Mouse (Mus musculus): ENCODE measurements around the gene Hist1h3c.
"Not testable (repeated sequence)": the region's sequence is repeated elsewhere in the genome, so short reads cannot be mapped to it uniquely, and the experiment has no call there.

Gene Hist1h3c

DNA sequence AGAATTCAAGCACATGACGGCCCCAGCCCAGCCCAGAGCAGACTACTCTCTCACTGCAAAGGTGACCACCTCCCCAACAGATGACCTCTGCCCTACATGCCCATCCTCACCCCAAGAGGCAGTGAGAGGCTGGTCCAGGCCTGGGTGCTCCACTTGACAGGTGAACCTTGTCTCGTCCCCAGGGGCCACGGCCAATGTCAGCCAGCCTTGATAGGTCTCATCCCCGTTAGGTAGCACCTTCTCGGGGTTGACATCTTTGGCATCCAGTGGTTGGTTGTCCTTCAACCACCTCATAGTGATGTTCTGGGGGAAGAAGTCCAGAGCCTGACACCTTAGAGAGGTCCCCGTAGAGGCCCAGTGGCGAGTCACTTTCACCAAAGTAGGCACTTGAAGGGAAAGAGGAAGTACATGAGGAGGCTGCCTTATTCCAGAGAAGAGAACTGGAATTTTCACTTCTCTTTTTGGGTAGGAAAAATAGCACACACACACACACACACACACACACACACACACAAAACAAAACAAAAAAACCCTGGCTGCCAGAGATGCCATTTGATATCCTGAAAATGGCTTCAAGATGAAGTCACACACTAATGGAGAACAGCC lies 39.5 kb downstream of the Hist1h3c start:
- DNase-seq (ENCODE audit: low read depth, low spot score) = no peak

DNA sequence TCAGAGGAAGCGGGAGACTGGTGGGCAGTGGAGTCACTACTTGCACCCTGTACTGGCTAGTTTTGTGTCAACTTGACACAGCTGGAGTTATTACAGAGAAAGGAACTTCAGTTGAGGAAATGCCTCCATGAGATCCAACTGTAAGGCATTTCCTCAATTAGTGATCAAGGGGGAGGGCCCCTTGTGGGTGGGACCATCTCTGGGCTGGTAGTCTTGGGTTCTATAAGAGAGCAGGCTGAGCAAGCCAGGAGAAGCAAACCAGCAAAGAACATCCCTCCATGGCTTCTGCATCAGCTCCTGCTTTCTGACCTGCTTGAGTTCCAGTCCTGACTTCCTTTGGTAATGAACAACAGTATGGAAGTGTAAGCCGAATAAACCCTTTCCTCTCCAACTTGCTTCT lies 42.6 kb downstream of the Hist1h3c start:
- DNase-seq (ENCODE audit: low read depth, low spot score) = not testable (repeated sequence)

DNA sequence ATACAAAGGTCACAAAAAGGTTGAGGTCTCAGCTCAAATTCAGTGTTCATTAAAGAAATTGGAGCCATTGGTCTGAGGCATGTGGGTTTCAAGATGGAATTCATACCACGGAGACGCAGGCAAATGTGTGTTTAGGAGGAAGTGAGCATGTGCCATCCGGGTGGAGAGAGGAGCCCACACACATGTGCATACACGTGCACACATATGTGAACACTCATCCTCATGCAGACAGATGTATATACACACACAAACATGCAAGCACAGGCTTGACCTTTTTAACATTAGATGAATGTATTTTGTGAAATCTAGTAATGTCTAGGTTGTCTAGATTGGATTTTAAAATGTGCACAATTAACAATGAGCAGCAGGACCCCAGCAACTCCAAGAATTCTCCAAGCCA lies 43.2 kb downstream of the Hist1h3c start:
- no peak for DNase-seq (ENCODE audit: low read depth, low spot score)

DNA sequence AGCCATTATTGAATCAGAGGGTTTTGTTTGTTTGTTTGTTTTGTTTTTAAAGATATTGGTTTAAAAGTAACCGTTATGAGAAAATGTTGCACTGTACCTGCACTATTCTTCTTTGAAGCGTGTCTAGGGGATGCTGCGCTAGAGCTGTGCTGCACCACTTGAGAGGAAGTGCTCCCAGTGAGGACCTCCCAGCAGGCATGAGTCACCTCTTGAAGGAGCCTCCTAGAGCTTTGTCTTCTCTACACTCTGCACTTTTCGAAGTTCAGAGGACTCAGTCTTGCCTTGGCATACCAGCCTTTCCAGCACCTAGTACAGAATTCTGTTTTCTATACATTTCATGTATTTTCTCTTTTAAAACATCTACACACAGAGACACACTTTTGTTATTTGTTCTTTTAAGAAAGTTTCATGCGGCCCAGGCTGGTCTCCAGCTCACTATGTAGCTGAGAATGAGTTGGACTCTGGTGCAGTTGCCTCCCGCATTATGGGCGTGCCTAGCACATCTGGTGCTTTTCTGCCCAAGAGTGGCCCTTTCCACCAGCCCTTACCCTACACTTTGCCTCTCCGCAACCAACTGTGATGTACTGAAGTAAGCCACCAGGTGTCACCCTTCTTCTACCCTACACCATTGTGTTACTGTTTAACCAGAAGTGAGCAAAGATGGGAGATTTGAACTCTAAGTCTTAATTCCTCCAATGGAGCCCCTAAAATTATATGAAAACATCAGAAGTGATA lies 44.4 kb downstream of the Hist1h3c start:
- peak; percentile 88 for DNase-seq (ENCODE audit: low read depth, low spot score)

DNA sequence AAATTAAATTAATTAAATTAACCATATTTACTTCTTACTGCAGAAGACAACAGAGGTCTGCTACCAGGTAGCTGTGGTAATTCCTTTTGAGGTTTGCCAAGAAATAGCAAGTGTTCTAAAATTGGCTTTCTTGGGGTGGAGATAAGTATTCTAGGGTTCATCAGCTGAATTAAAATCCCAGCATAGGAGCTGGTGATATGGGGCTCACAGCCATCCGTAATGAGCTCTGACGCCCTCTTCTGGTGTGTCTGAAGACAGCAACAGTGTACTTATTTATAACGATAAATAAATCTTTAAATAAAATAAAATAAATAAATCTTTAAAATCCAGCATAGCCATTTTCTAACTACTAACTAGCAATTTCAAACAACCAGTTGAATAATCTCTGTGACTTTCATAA lies 45.6 kb downstream of the Hist1h3c start:
- DNase-seq (ENCODE audit: low read depth, low spot score) = no peak

DNA sequence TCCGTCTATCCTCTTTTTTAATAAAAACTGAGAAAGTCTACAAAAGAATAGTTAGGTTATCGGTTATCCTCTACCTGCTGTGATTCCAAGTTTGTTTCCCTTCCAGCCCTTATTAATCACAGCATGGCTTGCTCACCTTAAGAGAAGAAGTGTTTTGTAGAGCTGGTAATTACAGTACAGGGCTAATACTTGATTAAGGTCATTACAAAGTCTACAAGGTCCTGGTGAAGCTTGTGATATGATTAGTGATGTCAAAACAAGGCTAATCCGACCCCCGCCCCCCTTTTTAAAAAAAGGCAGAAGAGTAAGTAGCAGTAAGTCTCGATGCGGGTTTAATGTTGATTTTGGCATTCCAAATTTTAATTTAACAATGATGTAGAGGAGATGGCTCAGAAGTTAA lies 46.4 kb downstream of the Hist1h3c start:
- DNase-seq (ENCODE audit: low read depth, low spot score) = no peak

DNA sequence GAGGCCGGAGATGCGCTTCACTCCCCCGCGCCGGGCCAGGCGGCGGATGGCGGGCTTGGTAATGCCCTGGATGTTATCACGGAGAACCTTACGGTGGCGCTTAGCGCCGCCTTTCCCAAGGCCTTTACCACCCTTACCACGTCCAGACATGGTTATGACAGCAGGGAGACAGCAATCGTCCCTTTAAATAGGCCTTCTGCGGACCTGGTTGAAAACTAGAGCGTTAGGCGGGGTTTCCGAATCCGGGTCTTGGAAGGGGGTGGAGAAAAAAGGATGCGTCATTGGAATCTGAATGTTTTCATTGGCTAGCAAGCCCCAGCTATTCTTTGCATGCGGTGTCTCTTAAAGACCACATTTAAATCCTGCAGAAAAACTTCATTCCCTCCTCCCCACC lies 47.1 kb downstream of the Hist1h3c start, which contains the start of gene Hist1h4c:
Hist1h4c (minus strand) TSS at position 155 of the 394 bp plus-strand sequence.
- DNase-seq (ENCODE audit: low read depth, low spot score) = peak; percentile 98

DNA sequence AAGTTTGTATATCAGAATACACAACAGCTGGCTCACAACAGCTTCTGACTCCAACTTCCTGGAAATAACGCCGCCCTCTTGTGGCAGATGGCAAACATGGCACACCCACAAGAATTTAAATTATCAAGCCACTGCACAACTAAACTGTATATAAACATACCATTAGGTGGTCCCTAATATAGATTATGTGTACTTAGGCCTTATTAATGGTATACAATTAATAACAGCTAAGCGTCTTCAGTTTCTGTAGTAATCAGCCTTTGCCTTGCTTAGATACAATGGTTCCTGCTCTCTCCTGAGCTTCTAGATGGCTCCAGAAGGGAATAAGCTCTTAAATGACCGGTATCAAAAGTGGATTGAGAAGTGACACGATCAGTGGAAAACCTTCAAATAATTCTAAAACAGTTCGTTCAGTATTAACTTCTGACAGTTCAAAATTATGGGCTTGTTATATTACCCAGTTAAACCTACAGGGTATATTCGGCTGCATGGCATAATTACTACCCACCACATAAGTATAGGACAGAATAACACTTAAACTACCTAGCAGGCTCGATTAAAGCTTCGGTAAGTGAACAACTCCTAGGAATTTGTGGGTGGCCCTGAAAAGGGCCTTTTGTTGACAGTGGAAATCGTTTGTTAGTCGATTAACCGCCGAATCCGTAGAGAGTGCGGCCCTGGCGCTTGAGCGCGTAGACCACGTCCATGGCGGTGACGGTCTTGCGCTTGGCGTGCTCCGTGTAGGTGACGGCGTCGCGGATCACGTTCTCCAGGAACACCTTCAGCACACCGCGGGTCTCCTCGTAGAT lies 47.7 kb downstream of the Hist1h3c start:
- peak; percentile 84 for DNase-seq (ENCODE audit: low read depth, low spot score)

DNA sequence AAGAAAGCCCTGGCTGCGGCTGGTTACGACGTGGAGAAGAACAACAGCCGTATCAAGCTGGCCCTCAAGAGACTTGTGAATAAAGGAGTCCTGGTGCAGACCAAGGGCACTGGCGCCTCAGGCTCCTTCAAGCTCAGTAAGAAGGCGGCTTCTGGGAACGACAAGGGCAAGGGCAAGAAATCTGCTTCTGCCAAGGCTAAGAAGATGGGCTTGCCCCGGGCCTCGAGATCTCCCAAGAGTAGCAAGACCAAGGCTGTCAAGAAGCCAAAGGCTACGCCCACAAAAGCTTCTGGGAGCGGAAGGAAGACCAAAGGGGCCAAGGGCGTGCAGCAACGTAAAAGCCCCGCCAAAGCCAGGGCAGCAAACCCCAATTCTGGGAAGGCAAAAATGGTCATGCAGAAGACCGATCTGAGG lies 49.3 kb downstream of the Hist1h3c start:
- DNase-seq (ENCODE audit: low read depth, low spot score) = peak; percentile 70

DNA sequence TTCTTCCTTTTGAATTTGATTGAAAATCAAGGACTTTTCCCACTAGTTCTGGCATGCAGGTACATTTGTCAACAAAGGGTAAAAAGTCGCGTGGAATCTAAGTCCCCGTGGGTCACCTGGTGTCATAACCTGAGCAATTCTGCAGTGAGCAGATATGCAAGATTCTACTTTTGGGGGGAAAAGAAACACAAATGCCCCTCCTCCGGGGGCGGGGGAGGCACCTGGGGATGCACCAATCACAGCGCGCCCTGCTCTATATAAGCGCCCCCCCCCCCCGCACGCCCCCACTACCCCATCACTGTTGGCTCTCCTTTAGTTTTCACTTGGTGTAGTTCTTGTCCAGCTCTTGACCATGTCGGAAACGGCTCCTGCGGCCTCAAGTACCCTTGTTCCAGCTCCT lies 49.9 kb downstream of the Hist1h3c start, which contains the start of gene Hist1h1t:
Hist1h1t (plus strand) TSS at position 301 of the 400 bp plus-strand sequence.
- no peak for DNase-seq (ENCODE audit: low read depth, low spot score)
